Mouse (Mus musculus) CH12.LX (cell line): ENCODE measurements at regions not wholly inside any gene's neighbourhood (a gene's known extent, or its start where the extent isn't known, plus 50 kb on each side); places are given as distances from the start of the nearest gene placed in this dataset.

Source experiments
- DNase-seq: peaks from one replicate; pipeline ENCODE4 v3.0.0-alpha.2; 2013; ENCODE audit errors: extremely low read depth
- H3K27ac ChIP-seq: 2 replicates; pipeline ENCODE4 v1.5.1; 2012; ENCODE audit warnings: low read depth, mild to moderate bottlenecking, control low read depth, moderate library complexity; ENCODE audit not compliant: insufficient read depth
- H3K27me3 ChIP-seq: replicated peaks from 2 replicates; pipeline ENCODE3; 2012; ENCODE audit warnings: inconsistent platforms
- H3K36me3 ChIP-seq, 2 experiments: replicated peaks in 1 of 2; 2 replicates each; pipeline versions ENCODE3 to v1.6.1; 2012; ENCODE audit warnings: inconsistent platforms in 1 of 2, low read length in 1 of 2, mild to moderate bottlenecking in 1 of 2, mixed read lengths in 1 of 2, moderate library complexity in 1 of 2; ENCODE audit not compliant: control insufficient read depth in 1 of 2, insufficient read depth in 1 of 2
- H3K4me1 ChIP-seq, 2 experiments: 2 replicates each; pipeline ENCODE4 v1.6.1; 2012; ENCODE audit warnings: inconsistent platforms in 1 of 2, moderate library complexity in 1 of 2; ENCODE audit not compliant: insufficient read depth in 2 of 2, control insufficient read depth in 1 of 2
- H3K4me2 ChIP-seq: 2 replicates; pipeline ENCODE4 v1.6.1; 2012; ENCODE audit warnings: low read depth, mild to moderate bottlenecking, control low read depth; ENCODE audit not compliant: poor library complexity, insufficient read depth, severe bottlenecking
- H3K4me3 ChIP-seq, 3 experiments: fragments of 150-350 bp in 1 of 3; sonication (generic) in 1 of 3; replicated peaks in 1 of 3; 2 replicates each; pipeline versions ENCODE3 to v1.5.1; 2011 to 2012; ENCODE audit warnings: low read depth in 2 of 3, low read length in 2 of 3, mild to moderate bottlenecking in 2 of 3, moderate library complexity in 2 of 3, control low read depth in 1 of 3, improper control_type of control experiment in 1 of 3, inconsistent platforms in 1 of 3, mixed read lengths in 1 of 3; ENCODE audit not compliant: poor library complexity in 1 of 3
- H3K79me2 ChIP-seq: replicated peaks from 2 replicates; pipeline ENCODE4 v1.6.1; 2012; ENCODE audit warnings: mild to moderate bottlenecking, moderate library complexity; ENCODE audit not compliant: control insufficient read depth, poor library complexity, insufficient read depth, severe bottlenecking; ENCODE audit errors: extremely low read depth
- H3K9ac ChIP-seq: 2 replicates; pipeline ENCODE4 v1.6.1; 2012; ENCODE audit warnings: low read depth, mild to moderate bottlenecking, control low read depth, moderate library complexity; ENCODE audit not compliant: insufficient read depth
- H3K9me3 ChIP-seq: replicated peaks from 2 replicates; pipeline ENCODE3; 2012; ENCODE audit warnings: low read length, inconsistent platforms, mixed read lengths
- BHLHE40 ChIP-seq: IDR thresholded peaks from 2 replicates; pipeline ENCODE4 v1.6.1; 2011; ENCODE audit warnings: mild to moderate bottlenecking, low read depth, low read length, improper control_type of control experiment
- EP300 ChIP-seq: IDR thresholded peaks from 2 replicates; pipeline ENCODE4 v1.6.1; 2011; ENCODE audit warnings: low read length, improper control_type of control experiment
- ETS1 ChIP-seq: conservative IDR thresholded peaks from 2 replicates; pipeline ENCODE4 v1.6.1; 2012; ENCODE audit warnings: low read depth, mild to moderate bottlenecking, inconsistent platforms, low read length, improper control_type of control experiment, moderate library complexity
- GABPA ChIP-seq: IDR thresholded peaks from 2 replicates; pipeline ENCODE4 v1.6.1; 2012; ENCODE audit warnings: low read depth, low read length, improper control_type of control experiment, inconsistent platforms; ENCODE audit not compliant: insufficient replicate concordance
- HCFC1 ChIP-seq: IDR thresholded peaks from 2 replicates; pipeline ENCODE4 v1.6.1; 2012; ENCODE audit warnings: low read depth, mild to moderate bottlenecking, inconsistent platforms, low read length, improper control_type of control experiment
- IRF4 ChIP-seq: IDR thresholded peaks from 2 replicates; pipeline ENCODE4 v1.6.1; 2014; ENCODE audit warnings: low read depth, mild to moderate bottlenecking, inconsistent platforms, low read length, improper control_type of control experiment
- JUN ChIP-seq: IDR thresholded peaks from 2 replicates; pipeline ENCODE4 v1.6.1; 2011; ENCODE audit warnings: low read depth, mild to moderate bottlenecking, low read length, improper control_type of control experiment, moderate library complexity; ENCODE audit not compliant: insufficient read depth
- JUND ChIP-seq: conservative IDR thresholded peaks from 2 replicates; pipeline ENCODE4 v1.6.1; 2011; ENCODE audit warnings: low read depth, low read length, improper control_type of control experiment
- KAT2A ChIP-seq: IDR thresholded peaks from 2 replicates; pipeline ENCODE4 v1.6.1; 2012; ENCODE audit warnings: low read length, improper control_type of control experiment, inconsistent platforms; ENCODE audit not compliant: insufficient replicate concordance
- NELFE ChIP-seq: IDR thresholded peaks from 2 replicates; pipeline ENCODE4 v1.6.1; 2011; ENCODE audit warnings: low read depth, low read length, improper control_type of control experiment
- NRF1 ChIP-seq: IDR thresholded peaks from 2 replicates; pipeline ENCODE4 v1.6.1; 2014; ENCODE audit warnings: low read depth, mild to moderate bottlenecking, inconsistent platforms, low read length, improper control_type of control experiment, moderate library complexity
- PAX5 ChIP-seq: IDR thresholded peaks from 2 replicates; pipeline ENCODE4 v1.6.1; 2012; ENCODE audit warnings: low read length, inconsistent platforms, mixed read lengths
- POLR2AphosphoS2 ChIP-seq: IDR thresholded peaks from 2 replicates; pipeline ENCODE4 v1.6.1; 2011; ENCODE audit warnings: low read depth, low read length, improper control_type of control experiment
- RAD21 ChIP-seq: IDR thresholded peaks from 2 replicates; pipeline ENCODE4 v1.6.1; 2011; ENCODE audit warnings: low read depth, mild to moderate bottlenecking, low read length, improper control_type of control experiment, moderate library complexity
- SIN3A ChIP-seq: IDR thresholded peaks from 2 replicates; pipeline ENCODE4 v1.6.1; 2012; ENCODE audit warnings: low read length, improper control_type of control experiment, inconsistent platforms
- SMC3 ChIP-seq: IDR thresholded peaks from 2 replicates; pipeline ENCODE4 v1.6.1; 2011; ENCODE audit warnings: low read depth, low read length, improper control_type of control experiment
- TBP ChIP-seq: conservative IDR thresholded peaks from 2 replicates; pipeline ENCODE4 v1.6.1; 2011; ENCODE audit warnings: low read depth, low read length, improper control_type of control experiment
- TCF12 ChIP-seq: IDR thresholded peaks from 2 replicates; pipeline ENCODE4 v1.6.1; 2014; ENCODE audit warnings: low read depth, mild to moderate bottlenecking, inconsistent platforms, low read length, improper control_type of control experiment
- USF2 ChIP-seq: conservative IDR thresholded peaks from 2 replicates; pipeline ENCODE4 v1.6.1; 2011; ENCODE audit warnings: low read depth, low read length, improper control_type of control experiment
- ZC3H11A ChIP-seq: IDR thresholded peaks from 2 replicates; pipeline ENCODE4 v1.6.1; 2012; ENCODE audit warnings: low read depth, mild to moderate bottlenecking, inconsistent platforms, low read length, improper control_type of control experiment
- ZKSCAN1 ChIP-seq: IDR thresholded peaks from 2 replicates; pipeline ENCODE4 v1.6.1; 2012; ENCODE audit warnings: low read depth, inconsistent platforms, low read length, improper control_type of control experiment, borderline replicate concordance
- dilution Hi-C: fragments of 300-500 bp; cut with MboI; formaldehyde crosslinking; loops from 2 replicates; pipeline ENCODE4 v1.14.3; 2020; ENCODE audit warnings: low sequenced_read_pairs; ENCODE audit not compliant: extremely low pct_unique_long_range_greater_than_20kb, extremely low pct_ligation_motif_present
- in situ Hi-C: fragments of 300-500 bp; cut with MboI; formaldehyde crosslinking; loops from 3 replicates; pipeline ENCODE4 v1.14.3; 2019; ENCODE audit warnings: low sequenced_read_pairs, low pct_ligation_motif_present, low pct_unique_long_range_greater_than_20kb, mixed read lengths

DNA sequence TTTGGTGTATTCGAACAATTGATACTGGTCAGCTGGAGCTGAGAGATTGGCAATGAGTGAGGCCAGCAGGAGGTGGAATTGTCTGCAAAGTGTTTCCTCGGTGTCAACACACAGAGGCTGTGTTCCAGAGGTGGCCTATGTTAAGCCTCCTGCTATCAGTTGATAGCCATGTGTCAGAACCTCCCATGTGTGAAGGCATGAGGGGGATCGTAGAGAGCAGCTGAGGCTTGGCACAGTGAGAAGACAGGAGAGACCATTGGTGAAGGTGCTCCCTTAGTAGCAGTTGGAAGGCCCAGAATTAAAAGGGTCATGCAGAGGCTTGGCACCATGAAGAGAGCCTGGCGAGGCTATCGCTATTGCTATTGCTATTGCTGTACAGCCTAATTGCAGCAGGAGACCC lies 86.6 kb upstream of the Opcml start:
- in situ Hi-C loops: no loop called here
- no peak overlapping the region for H3K4me2 ChIP-seq
- no peak overlapping the region for H3K4me3 ChIP-seq
- peaks cover 17% of the 10 kb centered on the region for H3K27me3 ChIP-seq
- TF ChIP-seq EP300 (no peak), USF2 (no peak), KAT2A (no peak), ZKSCAN1 (no peak), HCFC1 (no peak), JUND (no peak), TCF12 (no peak), PAX5 (no peak), RAD21 (no peak), GABPA (no peak), TBP (no peak), SMC3 (no peak), IRF4 (no peak), JUN (no peak), ZC3H11A (no peak), BHLHE40 (no peak), NELFE (no peak), NRF1 (no peak), ETS1 (no peak)
- no peak overlapping the region for H3K9ac ChIP-seq
- no peaks in the 10 kb centered on the region for H3K79me2 ChIP-seq
- no peak for DNase-seq
- dilution Hi-C loops: no loop called here
- no peaks in the 10 kb centered on the region for H3K36me3 ChIP-seq
- H3K9me3 ChIP-seq: no peaks in the 10 kb centered on the region
- no peak overlapping the region for H3K27ac ChIP-seq
- no peaks in the 10 kb centered on the region for H3K4me1 ChIP-seq

DNA sequence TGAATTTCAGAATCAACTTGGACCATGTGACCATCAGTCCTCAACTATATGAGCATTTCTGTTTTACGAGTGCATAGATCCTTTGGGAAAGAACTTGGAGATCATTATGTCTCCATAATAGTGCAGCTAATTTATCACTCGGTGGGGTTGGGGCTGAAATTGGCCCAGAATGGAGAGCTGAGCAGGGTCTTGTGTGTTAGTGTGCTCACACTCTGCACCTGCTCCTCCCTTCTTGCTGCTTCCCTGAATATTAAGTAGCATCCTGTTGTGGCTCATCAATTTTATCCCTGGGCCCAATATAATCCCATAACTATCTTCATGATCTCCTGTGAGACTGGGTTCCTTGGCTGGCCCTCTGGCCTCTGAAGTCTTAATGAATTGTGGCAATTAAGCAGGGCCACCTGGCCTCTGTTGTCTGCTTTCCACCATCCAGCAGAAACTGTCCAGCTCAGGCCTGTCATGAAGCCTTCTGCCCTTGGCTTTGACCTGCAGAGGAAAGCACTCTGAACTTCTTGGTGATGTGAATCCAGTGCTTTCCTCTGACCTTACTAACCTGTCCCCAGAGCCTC lies 66.7 kb upstream of the Opcml start:
- dilution Hi-C loops: no loop called here
- no peak for DNase-seq
- no peak overlapping the region for H3K4me2 ChIP-seq

More for the DNA sequence above, 66.7 kb upstream of the Opcml start:
- H3K27ac ChIP-seq: no peak overlapping the region
- no peaks in the 10 kb centered on the region for H3K36me3 ChIP-seq
- in situ Hi-C loops: no loop called here
- no peak for TF ChIP-seq POLR2AphosphoS2
- TF ChIP-seq HCFC1: no peak
- TF ChIP-seq NELFE: no peak
- no peak for TF ChIP-seq SIN3A
- TF ChIP-seq RAD21: no peak
- no peak for TF ChIP-seq IRF4
- H3K9ac ChIP-seq: no peak overlapping the region
- no peak overlapping the region for H3K4me3 ChIP-seq
- peaks cover 22% of the 10 kb centered on the region for H3K27me3 ChIP-seq
- H3K79me2 ChIP-seq: no peaks in the 10 kb centered on the region
- H3K4me1 ChIP-seq: peaks cover 2 to 15% of the 10 kb centered on the region in 2 experiments; a peak in 3 of 4 replicates
- no peaks in the 10 kb centered on the region for H3K9me3 ChIP-seq
